Mouse (Mus musculus) testis, adult 2 months (tissue): ENCODE results near the gene Angptl6.

Source experiments
- CTCF ChIP-seq: fragments of 200-500 bp; IDR thresholded peaks from 2 replicates; pipeline ENCODE4 v1.5.1; 2012; ENCODE audit warnings: low read depth, mild to moderate bottlenecking, inconsistent platforms, low read length, moderate library complexity; ENCODE audit not compliant: control insufficient read depth, insufficient read depth, insufficient replicate concordance
- POLR2A ChIP-seq: fragments of 200-500 bp; IDR thresholded peaks from 2 replicates; pipeline ENCODE4 v1.6.1; 2012; ENCODE audit warnings: low read depth, mild to moderate bottlenecking, inconsistent platforms, low read length, moderate library complexity; ENCODE audit not compliant: control insufficient read depth

- no peak for TF ChIP-seq POLR2A
- TF ChIP-seq CTCF, result no peak
Measured at GRCm38 (mm10) chr9:20893069-20893468, 13.5 kb upstream of the Angptl6 start.
